Mouse (Mus musculus) CD8-positive naive resting alpha-beta T cell, adult 2 months (primary cell): ENCODE measurements around the gene Unc93b1.
A peak's percentile ranks its signal among the peaks of the same experiment; 100 is the strongest.

Source experiments
- DNase-seq, 2 experiments: peaks; one replicate each; pipeline ENCODE4 v3.0.0; 2022; ENCODE audit warnings: low read depth in 2 of 2, low spot score in 2 of 2

The Unc93b1 gene

GRCm38 (mm10) chr19:3935032-3935895 is at the start of gene Unc93b1:
TSS of gene Unc93b1 (plus strand) at chr19:3935186.
- peak in 1 of 2 experiments; percentile 46 for DNase-seq

GRCm38 (mm10) chr19:3889096-3889495 is 45.9 kb upstream of the Unc93b1 start:
- no peak for DNase-seq

GRCm38 (mm10) chr19:3890181-3890580 is 44.8 kb upstream of the Unc93b1 start:
- no peak for DNase-seq

- DNase-seq: no peak
Observed at GRCm38 (mm10) chr19:3893545-3894116, 41.4 kb upstream of the Unc93b1 start.

GRCm38 (mm10) chr19:3894294-3894693 is 40.7 kb upstream of the Unc93b1 start:
- no peak for DNase-seq

GRCm38 (mm10) chr19:3895171-3895631 is 39.8 kb upstream of the Unc93b1 start:
- no peak for DNase-seq

GRCm38 (mm10) chr19:3896208-3896607 is 38.8 kb upstream of the Unc93b1 start:
- no peak for DNase-seq

GRCm38 (mm10) chr19:3897557-3897956 is 37.4 kb upstream of the Unc93b1 start:
- DNase-seq: no peak

- DNase-seq: no peak
Observed at GRCm38 (mm10) chr19:3898952-3899351, 36.0 kb upstream of the Unc93b1 start.

GRCm38 (mm10) chr19:3899618-3900017 is 35.4 kb upstream of the Unc93b1 start:
- no peak for DNase-seq

GRCm38 (mm10) chr19:3902966-3903365 is 32.0 kb upstream of the Unc93b1 start:
- no peak for DNase-seq

GRCm38 (mm10) chr19:3903648-3904362 is 31.2 kb upstream of the Unc93b1 start:
- DNase-seq: no peak

GRCm38 (mm10) chr19:3904363-3904675 is 30.7 kb upstream of the Unc93b1 start:
- DNase-seq: no peak

- DNase-seq: no peak
Observed at GRCm38 (mm10) chr19:3905261-3905969, 29.6 kb upstream of the Unc93b1 start.

GRCm38 (mm10) chr19:3906326-3906725 is 28.7 kb upstream of the Unc93b1 start:
- peak in 1 of 2 experiments; percentile 14 for DNase-seq

GRCm38 (mm10) chr19:3906795-3907786 is 27.9 kb upstream of the Unc93b1 start, which contains the start of gene Tcirg1:
TSS of gene Tcirg1 (minus strand) at chr19:3907133.
- DNase-seq: peak; percentile 35 to 52

GRCm38 (mm10) chr19:3907876-3908660 is 26.9 kb upstream of the Unc93b1 start:
- DNase-seq: no peak

- no peak for DNase-seq
Observed at GRCm38 (mm10) chr19:3910206-3910605, 24.8 kb upstream of the Unc93b1 start.
